ENCODE assay signal across 8 mouse cellular contexts in genomic region chr7:35754886-35755168, GRCm38 (mm10). TPM values are rescaled to one million over a fixed set of nuclear protein-coding genes. Genes with fewer than 3 reads are reported as not detected.
A peak's percentile ranks its signal among the peaks of the same experiment; 100 is the strongest.
DNase-seq lines count a peak whose midpoint lies in the region; ATAC-seq and TF ChIP-seq lines count a peak whose summit lies in the region.

No protein-coding gene starts in this region.

- peak overlapping the region; percentile 74 for H3K4me3 ChIP-seq in heart, embryonic 12.5 days
- peak overlapping the region; percentile 86 for H3K4me3 ChIP-seq in G1E (ENCODE audit: low read depth, low read length)
- peak overlapping the region; percentile 95 for H3K4me3 ChIP-seq in heart, embryonic 16.5 days (ENCODE audit: low read length)
- peak overlapping the region; percentile 64 for H3K4me3 ChIP-seq in liver, embryonic 16.5 days (ENCODE audit: low read depth, low read length)

- H3K9ac ChIP-seq in heart, embryonic 12.5 days, result peak overlapping the region; percentile 86
- H3K9ac ChIP-seq in heart, embryonic 16.5 days (ENCODE audit: low read length), result peak overlapping the region; percentile 87
- H3K9ac ChIP-seq in liver, embryonic 16.5 days (ENCODE audit: low read depth, low read length), result peak overlapping the region; percentile 64

- no peak overlapping the region for H3K27ac ChIP-seq in heart, embryonic 12.5 days (ENCODE audit: poor library complexity, severe bottlenecking)
- peak overlapping the region; percentile 57 for H3K27ac ChIP-seq in heart, embryonic 16.5 days (ENCODE audit: low read length)
- peak overlapping the region; percentile 29; the same call in 1 of the 2 replicates for H3K27ac ChIP-seq in liver, embryonic 16.5 days (ENCODE audit: low read length)

- no peak for TF ChIP-seq CTCF in G1E (IDR thresholded peaks at IDR 0.05; ENCODE audit: low read depth, low read length)

- no peaks in the 10 kb centered on the region; the same call in 1 of the 2 replicates for H3K4me1 ChIP-seq in heart, embryonic 12.5 days (replicated peaks)
- H3K4me1 ChIP-seq in G1E (ENCODE audit: insufficient read depth, low read depth, low read length), result peaks cover 23% of the 10 kb centered on the region
- H3K4me1 ChIP-seq in heart, embryonic 16.5 days (ENCODE audit: control insufficient read depth, insufficient read depth, low read length), result peaks cover 4% of the 10 kb centered on the region; the same call in 1 of the 2 replicates
- H3K4me1 ChIP-seq in liver, embryonic 16.5 days (ENCODE audit: control insufficient read depth, low read depth, low read length), result peaks cover 5% of the 10 kb centered on the region

- no peaks in the 10 kb centered on the region for H3K27me3 ChIP-seq in heart, embryonic 12.5 days (replicated peaks)
- no peaks in the 10 kb centered on the region for H3K27me3 ChIP-seq in G1E (ENCODE audit: insufficient read depth, low read length)
- H3K27me3 ChIP-seq in heart, embryonic 16.5 days (ENCODE audit: control insufficient read depth, insufficient read depth, low read length), result no peaks in the 10 kb centered on the region; the same call in 1 of the 2 replicates
- no peaks in the 10 kb centered on the region for H3K27me3 ChIP-seq in liver, embryonic 16.5 days (ENCODE audit: control insufficient read depth, insufficient read depth, low read depth, low read length)

- H3K36me3 ChIP-seq in heart, embryonic 12.5 days, result peaks cover 5% of the 10 kb centered on the region; the same call in 1 of the 2 replicates
- H3K36me3 ChIP-seq in G1E (replicated peaks), result peaks cover 14% of the 10 kb centered on the region
- H3K36me3 ChIP-seq in heart, embryonic 16.5 days (ENCODE audit: control insufficient read depth, insufficient read depth), result no peaks in the 10 kb centered on the region
- peaks cover under 1% of the 10 kb centered on the region; the same call in 1 of the 2 replicates for H3K36me3 ChIP-seq in liver, embryonic 16.5 days (ENCODE audit: control insufficient read depth, insufficient read depth)

- H3K9me3 ChIP-seq in heart, embryonic 12.5 days (replicated peaks), result peaks cover 5% of the 10 kb centered on the region; the same call in 1 of the 2 replicates
- no peaks in the 10 kb centered on the region for H3K9me3 ChIP-seq in G1E (replicated peaks)
- H3K9me3 ChIP-seq in heart, embryonic 16.5 days (replicated peaks; ENCODE audit: control insufficient read depth, low read length), result no peaks in the 10 kb centered on the region; the same call in 1 of the 2 replicates
- H3K9me3 ChIP-seq in liver, embryonic 16.5 days (replicated peaks; ENCODE audit: control insufficient read depth, low read length), result no peaks in the 10 kb centered on the region

- peak overlapping the region; percentile 99 for H3K4me2 ChIP-seq in heart, embryonic 12.5 days
- H3K4me2 ChIP-seq in heart, embryonic 16.5 days (ENCODE audit: low read depth, low read length), result peak overlapping the region; percentile 100
- H3K4me2 ChIP-seq in liver, embryonic 16.5 days (ENCODE audit: low read depth, low read length), result peak overlapping the region; percentile 89

- no peak for ATAC-seq in heart, embryonic 12.5 days (ENCODE audit: insufficient number of reproducible peaks, low FRiP score)
- no peak for ATAC-seq in G1E (ENCODE audit: extremely low read depth, insufficient number of reproducible peaks, low FRiP score, poor library complexity, severe bottlenecking)
- ATAC-seq in heart, embryonic 16.5 days (replicated peaks; ENCODE audit: extremely low read depth, insufficient read depth, low FRiP score), result no peak
- no peak for ATAC-seq in liver, embryonic 16.5 days (ENCODE audit: low read depth)

- intact Hi-C loops in heart, postnatal 14 days (cut with DNase I), result loop anchor here (5.0 kb wide), 1 partner anchor 47 kb away; the partner anchor contains the start of gene Zfp507

- 63% methylated on average over 4 of the region's 4 CpGs for WGBS in heart, embryonic 12.5 days
- WGBS in heart, embryonic 16.5 days, result 66% methylated on average over 4 of the region's 4 CpGs
- 61% methylated on average over 4 of the region's 4 CpGs for WGBS in liver, embryonic 16.5 days (ENCODE audit: insufficient replicate concordance)

- DNase-seq in heart, postnatal 14 days, result no peak
- DNase-seq in G1E (ENCODE audit: low spot score), result no peak
- DNase-seq in ovary, postnatal 14 days (ENCODE audit: low spot score), result no peak
- no peak for DNase-seq in right cerebral cortex, adult 18-20 months
- no peak for DNase-seq in embryo, embryonic 10 days (ENCODE audit: low spot score)

RNA-seq across cellular contexts. Expression of gene Dpy19l3, which starts 0.6 kb away (rescaled TPM):
- polyA plus RNA-seq in heart, embryonic 12.5 days (2016; fragmentation: Nextera tagmentation; extraction: Ambion mirVana), result 12.2 and 14.2 TPM in 2 replicates
- 1 to 10 TPM; 6.3 to 8.2 TPM for total RNA-seq in heart, postnatal 14 days (2021)
- 12.6 and 21.2 TPM in 2 replicates for total RNA-seq in G1E (2014; fragmentation: Nextera tagmentation)
- 10.9 and 25.1 TPM in 2 replicates for total RNA-seq in G1E (2017)
- 8.7 and 9.8 TPM in 2 replicates for polyA plus RNA-seq in G1E (2012)
- 12.3 and 13.5 TPM in 2 replicates for polyA plus RNA-seq in heart, embryonic 16.5 days (2015; fragmentation: Nextera tagmentation; extraction: Ambion mirVana)
- polyA plus RNA-seq in liver, embryonic 16.5 days (2015; fragmentation: Nextera tagmentation; extraction: Ambion mirVana), result 5.3 and 7.8 TPM in 2 replicates

RNA-seq across cellular contexts. Expression of gene Zfp507, which starts 48.0 kb away (rescaled TPM):
- polyA plus RNA-seq in heart, embryonic 12.5 days (2016; fragmentation: Nextera tagmentation; extraction: Ambion mirVana), result 15.0 and 17.6 TPM in 2 replicates
- total RNA-seq in heart, postnatal 14 days (2021), result 10 to 100 TPM; 14.2 to 14.9 TPM
- total RNA-seq in G1E (2014; fragmentation: Nextera tagmentation), result 48.1 and 56.0 TPM in 2 replicates
- total RNA-seq in G1E (2017), result 34.6 and 38.4 TPM in 2 replicates
- 8.3 and 8.9 TPM in 2 replicates for polyA plus RNA-seq in G1E (2012)
- 8.7 and 11.7 TPM in 2 replicates for polyA plus RNA-seq in heart, embryonic 16.5 days (2015; fragmentation: Nextera tagmentation; extraction: Ambion mirVana)
- 3.3 and 5.2 TPM in 2 replicates for polyA plus RNA-seq in liver, embryonic 16.5 days (2015; fragmentation: Nextera tagmentation; extraction: Ambion mirVana)
